Mouse (Mus musculus): Measurements from ENCODE around the gene Ttn. TPM values are rescaled to one million over a fixed set of nuclear protein-coding genes. Genes with fewer than 3 reads are reported as not detected.

The Ttn gene
- total and polyA plus RNA-seq, 3 experiments: 0.22 TPM; not detected in 2

DNA sequence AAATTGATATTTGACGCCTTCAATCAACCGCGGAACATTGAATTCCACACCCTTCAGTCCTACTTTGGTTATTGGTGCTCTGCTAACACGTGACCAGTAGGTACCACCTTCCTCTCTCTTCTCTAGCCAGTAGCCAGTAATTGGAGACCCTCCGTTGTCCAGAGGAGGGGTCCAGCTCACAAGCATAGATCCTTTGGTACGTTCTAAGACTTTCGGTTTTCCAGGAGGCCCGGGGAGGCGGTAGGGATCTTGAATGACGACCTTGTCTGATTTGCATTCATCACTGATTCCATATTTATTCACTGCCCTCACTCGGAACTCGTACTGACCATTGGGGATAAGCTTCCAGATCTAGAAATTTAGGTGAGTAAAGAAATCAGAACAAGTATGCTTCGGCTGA, 201.6 kb downstream of the Ttn start:
- no peak for TF ChIP-seq CTCF (IDR thresholded peaks at IDR 0.05; ENCODE audit: low read depth, low read length)
- no peak for TF ChIP-seq TAL1 (conservative IDR thresholded peaks at IDR 0.05; ENCODE audit: low read depth, low read length)
- no peak for TF ChIP-seq GATA1 (IDR thresholded peaks at IDR 0.05; ENCODE audit: borderline replicate concordance, low read length)
- no peak for TF ChIP-seq GATA2 (IDR thresholded peaks at IDR 0.05; ENCODE audit: borderline replicate concordance, low read depth, low read length)
- no peak for TF ChIP-seq POLR2AphosphoS5 (IDR thresholded peaks at IDR 0.05; ENCODE audit: insufficient replicate concordance, low read depth, low read length)
- Histone ChIP-seq H3K9me3 (replicated peaks) (peaks cover 30% of the 10 kb centered on the region), H3K4me3 (ENCODE audit: low read depth, low read length) (no peak overlapping the region), H3K27me3 (ENCODE audit: insufficient read depth, low read length) (no peaks in the 10 kb centered on the region), H3K4me1 (ENCODE audit: insufficient read depth, low read depth, low read length) (no peaks in the 10 kb centered on the region), H3K36me3 (replicated peaks) (no peaks in the 10 kb centered on the region)
- ATAC-seq (ENCODE audit: extremely low read depth, insufficient number of reproducible peaks, low FRiP score, poor library complexity, severe bottlenecking) (no peak), DNase-seq (ENCODE audit: low spot score) (no peak)

DNA sequence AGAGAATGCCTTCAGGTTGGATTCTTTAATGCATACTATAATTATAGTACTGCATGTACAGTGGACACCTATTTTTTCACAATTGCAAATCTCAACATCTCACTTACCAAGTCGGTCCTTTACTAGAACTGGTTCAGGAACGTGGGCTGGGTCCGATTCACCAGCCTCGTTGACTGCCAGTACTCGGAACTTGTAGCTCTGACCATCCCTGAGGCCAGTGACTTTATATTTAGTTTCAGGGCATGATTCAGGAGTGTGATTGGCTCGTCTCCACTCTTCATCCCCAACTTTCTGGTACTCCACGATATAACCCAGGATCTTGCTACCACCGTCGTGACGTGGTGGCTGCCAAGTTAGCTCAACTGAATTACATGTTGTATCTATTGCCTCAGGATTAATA, 212.5 kb downstream of the Ttn start:
- Histone ChIP-seq H3K4me1 (ENCODE audit: insufficient read depth, low read depth, low read length) (no peaks in the 10 kb centered on the region), H3K9me3 (replicated peaks) (peaks cover 42% of the 10 kb centered on the region), H3K27me3 (ENCODE audit: insufficient read depth, low read length) (no peaks in the 10 kb centered on the region), H3K4me3 (ENCODE audit: low read depth, low read length) (no peak overlapping the region), H3K36me3 (replicated peaks) (no peaks in the 10 kb centered on the region)
- ATAC-seq (ENCODE audit: extremely low read depth, insufficient number of reproducible peaks, low FRiP score, poor library complexity, severe bottlenecking): no peak
- no peak for DNase-seq (ENCODE audit: low spot score)
- no peak for TF ChIP-seq GATA1 (IDR thresholded peaks at IDR 0.05; ENCODE audit: borderline replicate concordance, low read length)
- TF ChIP-seq TAL1 (conservative IDR thresholded peaks at IDR 0.05; ENCODE audit: low read depth, low read length): no peak
- TF ChIP-seq GATA2 (IDR thresholded peaks at IDR 0.05; ENCODE audit: borderline replicate concordance, low read depth, low read length): no peak
- no peak for TF ChIP-seq CTCF (IDR thresholded peaks at IDR 0.05; ENCODE audit: low read depth, low read length)
- no peak for TF ChIP-seq POLR2AphosphoS5 (IDR thresholded peaks at IDR 0.05; ENCODE audit: insufficient replicate concordance, low read depth, low read length)

DNA sequence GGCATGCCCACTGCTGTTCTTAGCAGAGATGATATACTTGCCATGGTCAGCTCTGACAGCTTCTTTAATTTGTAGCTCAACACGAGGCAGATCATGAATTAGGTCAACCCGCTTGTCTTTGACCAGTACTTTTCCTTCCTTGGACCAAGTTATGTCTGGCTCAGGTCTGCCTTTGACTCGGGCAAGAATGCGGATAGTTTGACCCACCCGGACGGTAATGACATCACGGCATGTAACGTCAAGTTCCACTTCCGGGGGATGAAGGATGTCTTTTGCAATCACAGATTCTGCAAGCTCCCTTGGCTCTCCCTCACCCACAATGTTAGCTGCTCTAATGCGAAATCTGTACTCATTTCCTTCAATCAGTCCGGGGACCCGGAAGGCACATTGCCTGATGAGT, 215.1 kb downstream of the Ttn start:
- Histone ChIP-seq H3K9me3 (replicated peaks) (peaks cover 55% of the 10 kb centered on the region), H3K36me3 (replicated peaks) (no peaks in the 10 kb centered on the region), H3K4me3 (ENCODE audit: low read depth, low read length) (no peak overlapping the region), H3K4me1 (ENCODE audit: insufficient read depth, low read depth, low read length) (no peaks in the 10 kb centered on the region), H3K27me3 (ENCODE audit: insufficient read depth, low read length) (no peaks in the 10 kb centered on the region)
- ATAC-seq (ENCODE audit: extremely low read depth, insufficient number of reproducible peaks, low FRiP score, poor library complexity, severe bottlenecking) (no peak), DNase-seq (ENCODE audit: low spot score) (no peak)
- TF ChIP-seq POLR2AphosphoS5 (IDR thresholded peaks at IDR 0.05; ENCODE audit: insufficient replicate concordance, low read depth, low read length): no peak
- TF ChIP-seq GATA1 (IDR thresholded peaks at IDR 0.05; ENCODE audit: borderline replicate concordance, low read length): no peak
- TF ChIP-seq GATA2 (IDR thresholded peaks at IDR 0.05; ENCODE audit: borderline replicate concordance, low read depth, low read length): no peak
- TF ChIP-seq CTCF (IDR thresholded peaks at IDR 0.05; ENCODE audit: low read depth, low read length): no peak

DNA sequence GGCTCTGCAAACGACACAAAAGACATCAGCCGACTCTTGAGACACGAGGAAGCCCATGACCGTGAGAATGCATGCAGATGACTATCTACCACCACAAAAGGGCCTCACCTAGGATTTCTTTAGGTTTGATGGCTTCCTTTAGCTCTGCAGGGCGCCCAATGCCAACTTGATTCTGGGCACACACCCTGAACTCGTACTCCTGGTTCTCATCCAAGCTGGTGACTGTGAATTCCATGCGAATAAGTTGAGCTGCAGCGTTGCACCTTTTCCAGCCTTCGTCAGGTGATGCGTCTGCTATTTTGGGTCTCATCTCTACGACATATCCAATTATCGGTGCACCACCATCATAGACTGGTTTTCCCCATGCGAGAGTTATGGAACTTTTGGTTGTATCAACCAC, 217.8 kb downstream of the Ttn start:
- Histone ChIP-seq H3K9me3 (replicated peaks) (peaks cover 53% of the 10 kb centered on the region), H3K36me3 (replicated peaks) (no peaks in the 10 kb centered on the region)

DNA sequence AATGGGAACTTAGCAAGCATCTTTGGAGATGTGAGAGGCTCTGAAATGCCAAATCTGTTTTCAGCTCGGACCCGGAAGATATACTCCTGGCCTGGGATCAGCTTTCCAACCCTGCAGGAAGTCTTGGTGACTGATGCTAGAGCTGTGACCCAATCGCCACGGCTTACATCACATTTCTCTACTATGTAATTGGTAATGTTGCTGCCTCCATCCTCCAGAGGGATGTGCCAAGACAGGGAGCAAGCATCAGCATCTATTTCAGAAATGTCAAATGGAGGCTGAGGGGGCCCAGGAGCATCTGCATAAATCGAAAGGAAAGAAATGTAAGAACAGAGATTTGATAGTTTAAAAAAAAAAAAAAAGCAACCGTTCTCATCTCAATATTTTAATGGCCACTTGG, 220.2 kb downstream of the Ttn start:
- Histone ChIP-seq H3K4me1 (ENCODE audit: insufficient read depth, low read depth, low read length) (no peaks in the 10 kb centered on the region), H3K4me3 (ENCODE audit: low read depth, low read length) (no peak overlapping the region), H3K27me3 (ENCODE audit: insufficient read depth, low read length) (no peaks in the 10 kb centered on the region), H3K36me3 (replicated peaks) (no peaks in the 10 kb centered on the region), H3K9me3 (replicated peaks) (peaks cover 53% of the 10 kb centered on the region)
- no peak for TF ChIP-seq GATA1 (IDR thresholded peaks at IDR 0.05; ENCODE audit: borderline replicate concordance, low read length)
- no peak for TF ChIP-seq TAL1 (conservative IDR thresholded peaks at IDR 0.05; ENCODE audit: low read depth, low read length)
- no peak for TF ChIP-seq GATA2 (IDR thresholded peaks at IDR 0.05; ENCODE audit: borderline replicate concordance, low read depth, low read length)
- no peak for TF ChIP-seq POLR2AphosphoS5 (IDR thresholded peaks at IDR 0.05; ENCODE audit: insufficient replicate concordance, low read depth, low read length)
- no peak for TF ChIP-seq CTCF (IDR thresholded peaks at IDR 0.05; ENCODE audit: low read depth, low read length)
- no peak for ATAC-seq (ENCODE audit: extremely low read depth, insufficient number of reproducible peaks, low FRiP score, poor library complexity, severe bottlenecking)
- no peak for DNase-seq (ENCODE audit: low spot score)

More for the DNA sequence above, 217.8 kb downstream of the Ttn start:
- Histone ChIP-seq H3K27me3 (ENCODE audit: insufficient read depth, low read length) (no peaks in the 10 kb centered on the region), H3K4me3 (ENCODE audit: low read depth, low read length) (no peak overlapping the region), H3K4me1 (ENCODE audit: insufficient read depth, low read depth, low read length) (no peaks in the 10 kb centered on the region)
- TF ChIP-seq POLR2AphosphoS5 (IDR thresholded peaks at IDR 0.05; ENCODE audit: insufficient replicate concordance, low read depth, low read length): no peak
- no peak for TF ChIP-seq GATA2 (IDR thresholded peaks at IDR 0.05; ENCODE audit: borderline replicate concordance, low read depth, low read length)
- TF ChIP-seq TAL1 (conservative IDR thresholded peaks at IDR 0.05; ENCODE audit: low read depth, low read length): no peak
- no peak for TF ChIP-seq GATA1 (IDR thresholded peaks at IDR 0.05; ENCODE audit: borderline replicate concordance, low read length)
- no peak for TF ChIP-seq CTCF (IDR thresholded peaks at IDR 0.05; ENCODE audit: low read depth, low read length)
- no peak for ATAC-seq (ENCODE audit: extremely low read depth, insufficient number of reproducible peaks, low FRiP score, poor library complexity, severe bottlenecking)
- no peak for DNase-seq (ENCODE audit: low spot score)

DNA sequence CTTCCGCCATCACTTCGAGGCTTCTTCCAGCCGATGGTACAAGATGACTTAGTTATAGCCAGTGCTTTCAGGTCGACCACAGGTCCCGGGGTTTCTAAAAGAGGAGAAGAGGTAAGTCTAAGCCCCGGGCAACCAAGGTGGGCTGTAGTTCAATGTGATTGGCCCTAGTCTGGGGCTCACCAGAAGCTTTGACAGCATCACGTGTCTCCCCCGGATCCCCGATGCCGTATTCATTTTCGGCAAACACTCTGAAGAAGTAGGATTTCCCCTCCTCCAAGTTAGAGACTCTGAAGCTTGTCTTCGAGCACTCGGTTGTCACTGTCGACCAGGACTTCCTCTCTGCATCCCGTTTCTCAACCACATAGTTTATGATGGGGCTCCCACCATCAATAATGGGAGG, 225.9 kb downstream of the Ttn start:
- Histone ChIP-seq H3K36me3 (replicated peaks) (no peaks in the 10 kb centered on the region), H3K9me3 (replicated peaks) (peaks cover 46% of the 10 kb centered on the region), H3K4me3 (ENCODE audit: low read depth, low read length) (no peak overlapping the region), H3K4me1 (ENCODE audit: insufficient read depth, low read depth, low read length) (no peaks in the 10 kb centered on the region), H3K27me3 (ENCODE audit: insufficient read depth, low read length) (no peaks in the 10 kb centered on the region)
- ATAC-seq (ENCODE audit: extremely low read depth, insufficient number of reproducible peaks, low FRiP score, poor library complexity, severe bottlenecking) (no peak), DNase-seq (ENCODE audit: low spot score) (no peak)
- TF ChIP-seq GATA1 (IDR thresholded peaks at IDR 0.05; ENCODE audit: borderline replicate concordance, low read length) (no peak), CTCF (IDR thresholded peaks at IDR 0.05; ENCODE audit: low read depth, low read length) (no peak), POLR2AphosphoS5 (IDR thresholded peaks at IDR 0.05; ENCODE audit: insufficient replicate concordance, low read depth, low read length) (no peak), GATA2 (IDR thresholded peaks at IDR 0.05; ENCODE audit: borderline replicate concordance, low read depth, low read length) (no peak), TAL1 (conservative IDR thresholded peaks at IDR 0.05; ENCODE audit: low read depth, low read length) (no peak)
